ENCODE assay signal across 19 mouse cellular contexts in the genomic region with DNA sequence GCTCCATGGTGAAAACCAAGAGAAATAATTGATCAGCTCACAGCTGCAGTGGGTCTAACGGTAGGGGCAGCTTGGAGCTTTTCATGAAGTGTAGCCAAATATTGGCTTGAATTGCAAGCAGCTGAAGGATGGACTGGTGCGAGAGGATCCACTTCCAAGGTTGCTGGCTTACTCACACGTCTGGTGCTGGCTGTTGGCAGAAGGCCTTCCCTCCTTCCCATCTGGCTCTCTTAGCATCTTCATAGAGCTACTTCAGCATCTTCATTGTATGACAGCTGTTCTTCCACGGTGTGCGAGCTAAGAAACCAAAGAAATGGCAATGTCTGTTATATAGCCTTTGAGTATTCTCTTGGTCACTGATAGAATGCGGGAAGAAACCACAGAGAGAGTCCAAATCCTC. TPM values are rescaled to one million over a fixed set of nuclear protein-coding genes. Genes with fewer than 3 reads are reported as not detected.
A peak's percentile ranks its signal among the peaks of the same experiment; 100 is the strongest.
DNase-seq lines count a peak whose midpoint lies in the region; ATAC-seq and TF ChIP-seq lines count a peak whose summit lies in the region.
"Had no signal": no experiment of that assay in that cellular context is flagged by ENCODE, and none has a peak within 500 bp of the region (broad histone marks: within the 10 kb centered on the region; RNA-seq: fewer than 3 reads in every experiment).

No protein-coding gene starts in this region.

- no peak for TF ChIP-seq CTCF in left cerebral cortex, adult 2 months (IDR thresholded peaks at IDR 0.05)

- DNase-seq in frontal cortex, postnatal 25 days (ENCODE audit: low spot score in 2 of 2), result no peak
- peak; percentile 12 to 39 for DNase-seq in left cerebral cortex, adult 18-20 months (ENCODE audit: low spot score in 2 of 2)
- no peak for DNase-seq in left cerebral cortex, adult 2 months (ENCODE audit: extremely low spot score in 1 of 2, low spot score in 2 of 2)
- peak; percentile 29 to 31 for DNase-seq in right cerebral cortex, adult 2 months (ENCODE audit: low spot score in 2 of 2)
- DNase-seq in right cerebral cortex, postnatal 25 days, result no peak
- DNase-seq: adrenal gland, postnatal 10 days; cerebellum, adult 18-20 months; cerebellum, postnatal 36 days; gastrocnemius, adult 2 months; gastrocnemius, postnatal 25 days had no signal

- no peak overlapping the region for H3K4me3 ChIP-seq in left cerebral cortex, adult 2 months
- H3K4me3 ChIP-seq: embryonic facial prominence, embryonic 13.5 days; forebrain, embryonic 12.5 days; gastrocnemius, adult 2 months; heart, embryonic 12.5 days; hindbrain, embryonic 10.5 days had no signal

- ATAC-seq in frontal cortex, adult (ENCODE audit: low TSS enrichment), result peak; percentile 72
- no peak for ATAC-seq in activated CD4-positive, CD25-positive, alpha-beta regulatory T cell, adult 4 months
- ATAC-seq: forebrain, embryonic 16.5 days had no signal

- intact Hi-C loops in left cerebral cortex, adult 2 months (cut with DNase I), result no loop called here

- no peak overlapping the region for H3K27ac ChIP-seq in left cerebral cortex, adult 2 months
- H3K27ac ChIP-seq: embryonic facial prominence, embryonic 13.5 days; forebrain, embryonic 12.5 days; gastrocnemius, adult 2 months; hindbrain, embryonic 10.5 days; hindbrain, embryonic 14.5 days had no signal

RNA-seq across cellular contexts. Expression of gene Rab3b, which starts 12.0 kb away (rescaled TPM):
- total RNA-seq in left cerebral cortex, adult 18-20 months (2021), result 10 to 100 TPM; 87.8 to 89.9 TPM
- total RNA-seq in left cerebral cortex, adult 2 months (2021), result 10 to 100 TPM; 79.7 to 81.2 TPM
- not detected for polyA plus RNA-seq in activated CD4-positive, CD25-positive, alpha-beta regulatory T cell, adult 4 months (2017; shearing (Covaris generic))
- total RNA-seq: gastrocnemius, postnatal 25 days had no signal

RNA-seq across cellular contexts. Expression of gene A730015C16Rik, which starts 42.5 kb away (rescaled TPM):
- not detected for total RNA-seq in left cerebral cortex, adult 18-20 months (2021)
- not detected for total RNA-seq in left cerebral cortex, adult 2 months (2021)
- polyA plus RNA-seq in activated CD4-positive, CD25-positive, alpha-beta regulatory T cell, adult 4 months (2017; shearing (Covaris generic)), result under 1 TPM in 1 of 2 experiments, not detected in 1; 0.29 TPM
- total RNA-seq: adrenal gland, postnatal 10 days; gastrocnemius, postnatal 25 days; heart, postnatal 25 days had no signal

RNA-seq across cellular contexts. Expression of gene Kti12, which starts 43.3 kb away (rescaled TPM):
- 10 to 100 TPM; 18.4 TPM for total RNA-seq in left cerebral cortex, adult 18-20 months (2021)
- total RNA-seq in left cerebral cortex, adult 2 months (2021), result 10 to 100 TPM; 17.6 to 20.3 TPM
- polyA plus RNA-seq in activated CD4-positive, CD25-positive, alpha-beta regulatory T cell, adult 4 months (2017; shearing (Covaris generic)), result 10 to 100 TPM; 12.7 to 13.4 TPM

RNA-seq across cellular contexts. Expression of gene Txndc12, which starts 56.5 kb away (rescaled TPM):
- 10 to 100 TPM; 39.6 to 44.2 TPM for total RNA-seq in left cerebral cortex, adult 18-20 months (2021)
- total RNA-seq in left cerebral cortex, adult 2 months (2021), result 10 to 100 TPM; 35.4 to 40.2 TPM
- polyA plus RNA-seq in activated CD4-positive, CD25-positive, alpha-beta regulatory T cell, adult 4 months (2017; shearing (Covaris generic)), result 10 to 100 TPM; 58.5 to 69.9 TPM

RNA-seq across cellular contexts. Expression of gene Btf3l4, which starts 57.5 kb away (rescaled TPM):
- total RNA-seq in left cerebral cortex, adult 18-20 months (2021), result 10 to 100 TPM; 85.6 to 91.5 TPM
- total RNA-seq in left cerebral cortex, adult 2 months (2021), result 10 to 100 TPM; 88.9 to 97.3 TPM
- polyA plus RNA-seq in activated CD4-positive, CD25-positive, alpha-beta regulatory T cell, adult 4 months (2017; shearing (Covaris generic)), result 10 to 100 TPM; 72.3 to 73.4 TPM

Comparison
In these comparisons a context has a peak if more than half of its experiments do, and no peak if none do; other contexts are left out.
1. DNase-seq: peak in left cerebral cortex, adult 18-20 months (2 of 2) and right cerebral cortex, adult 2 months (2 of 2); none in frontal cortex, postnatal 25 days (0 of 2), left cerebral cortex, adult 2 months (0 of 2) and right cerebral cortex, postnatal 25 days (single experiment).